Mouse (Mus musculus) brain, adult 2 months (tissue): ENCODE results near the gene Gm20696.

ENCODE experiments used
- DNase-seq: peaks from one replicate; pipeline ENCODE4 v3.0.0; 2011; ENCODE audit warnings: low read depth, low spot score

The Gm20696 gene

GRCm38 (mm10) chr6:99665457-99666317 is 910 bp downstream of the Gm20696 start:
- no peak for DNase-seq

- DNase-seq, result no peak
These were observed 3.4 kb downstream of the Gm20696 start for GRCm38 (mm10) chr6:99663232-99663631.

GRCm38 (mm10) chr6:99660443-99660842 is 6.2 kb downstream of the Gm20696 start:
- DNase-seq, result no peak

- no peak for DNase-seq
These were observed 8.0 kb downstream of the Gm20696 start for GRCm38 (mm10) chr6:99658586-99658985.

- no peak for DNase-seq
These were observed 10.5 kb downstream of the Gm20696 start for GRCm38 (mm10) chr6:99656088-99656487.

- no peak for DNase-seq
These were observed 11.1 kb downstream of the Gm20696 start for GRCm38 (mm10) chr6:99655488-99655887.

GRCm38 (mm10) chr6:99654343-99654742 is 12.3 kb downstream of the Gm20696 start:
- DNase-seq, result no peak

GRCm38 (mm10) chr6:99652341-99652740 is 14.3 kb downstream of the Gm20696 start:
- peak; percentile 24 for DNase-seq

- no peak for DNase-seq
These were observed 17.3 kb downstream of the Gm20696 start for GRCm38 (mm10) chr6:99649307-99649706.

GRCm38 (mm10) chr6:99646344-99646743 is 20.3 kb downstream of the Gm20696 start:
- DNase-seq, result no peak

- DNase-seq, result no peak
These were observed 21.7 kb downstream of the Gm20696 start for GRCm38 (mm10) chr6:99644876-99645275.

- DNase-seq, result no peak
These were observed 22.2 kb downstream of the Gm20696 start for GRCm38 (mm10) chr6:99644386-99644785.

GRCm38 (mm10) chr6:99643439-99644199 is 23.0 kb downstream of the Gm20696 start:
- no peak for DNase-seq

GRCm38 (mm10) chr6:99637456-99637855 is 29.1 kb downstream of the Gm20696 start:
- DNase-seq, result no peak

- DNase-seq, result no peak
These were observed 29.8 kb downstream of the Gm20696 start for GRCm38 (mm10) chr6:99636801-99637200.

- DNase-seq, result no peak
These were observed 30.5 kb downstream of the Gm20696 start for GRCm38 (mm10) chr6:99636121-99636520.

GRCm38 (mm10) chr6:99632121-99632980 is 34.2 kb downstream of the Gm20696 start:
- no peak for DNase-seq

- DNase-seq, result no peak
These were observed 35.0 kb downstream of the Gm20696 start for GRCm38 (mm10) chr6:99631637-99632036.

- peak; percentile 77 for DNase-seq
These were observed 36.7 kb downstream of the Gm20696 start for GRCm38 (mm10) chr6:99629726-99630458.

- DNase-seq, result no peak
These were observed 40.2 kb downstream of the Gm20696 start for GRCm38 (mm10) chr6:99626347-99626746.

- no peak for DNase-seq
These were observed 40.8 kb downstream of the Gm20696 start for GRCm38 (mm10) chr6:99625803-99626202.
